Mouse (Mus musculus): ENCODE results near the gene Edem3.
A peak's percentile ranks its signal among the peaks of the same experiment; 100 is the strongest.
"Not testable (repeated sequence)": the region's sequence is repeated elsewhere in the genome, so short reads cannot be mapped to it uniquely, and the experiment has no call there.

The Edem3 gene

GRCm38 (mm10) chr1:151812004-151812712, 57.0 kb downstream of the Edem3 start:
- no peak for DNase-seq

- DNase-seq = no peak
Measured at GRCm38 (mm10) chr1:151816051-151816450, 60.9 kb downstream of the Edem3 start.

- no peak for DNase-seq
Measured at GRCm38 (mm10) chr1:151819190-151819589, 64.0 kb downstream of the Edem3 start.

DNA sequence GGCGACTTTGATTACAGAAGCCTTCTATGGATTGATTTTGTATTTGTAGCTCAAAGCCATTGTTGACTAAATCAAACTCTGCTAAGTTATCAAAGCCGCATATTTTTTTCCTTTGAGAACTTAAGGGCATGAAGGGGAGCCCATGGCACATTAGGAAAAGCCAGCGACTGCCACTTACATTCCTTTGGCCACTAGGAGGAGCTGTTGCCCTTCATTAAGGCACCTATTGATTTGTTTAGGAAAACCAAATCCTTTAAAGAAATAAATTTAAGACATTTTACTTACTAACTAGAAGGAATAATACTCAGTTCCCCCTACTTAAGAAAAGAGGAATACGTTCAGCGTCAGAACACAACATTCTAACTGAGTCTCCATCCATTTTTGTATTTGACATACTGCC, 65.3 kb downstream of the Edem3 start:
- peak; percentile 28 for DNase-seq

GRCm38 (mm10) chr1:151825065-151825464, 69.9 kb downstream of the Edem3 start:
- no peak for DNase-seq

DNA sequence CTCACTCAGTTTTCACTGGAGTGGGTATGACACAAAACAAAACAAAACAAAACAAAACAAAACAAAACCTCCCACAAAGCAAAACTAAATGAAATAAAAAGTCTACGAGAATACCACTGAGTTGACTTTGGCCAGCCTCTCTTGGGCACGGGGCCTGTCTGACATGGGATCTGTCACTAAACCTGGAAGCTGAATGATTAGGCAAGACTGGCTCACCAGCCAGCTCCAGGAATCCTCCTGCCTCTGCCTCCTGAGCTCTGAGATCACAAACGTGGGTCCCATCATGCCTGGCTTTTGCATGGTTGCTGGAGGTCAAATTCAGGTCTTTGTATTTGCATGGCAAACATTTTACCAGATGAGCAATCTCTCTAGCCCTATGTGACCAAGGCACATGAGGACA, 76.6 kb downstream of the Edem3 start:
- no peak for DNase-seq

DNA sequence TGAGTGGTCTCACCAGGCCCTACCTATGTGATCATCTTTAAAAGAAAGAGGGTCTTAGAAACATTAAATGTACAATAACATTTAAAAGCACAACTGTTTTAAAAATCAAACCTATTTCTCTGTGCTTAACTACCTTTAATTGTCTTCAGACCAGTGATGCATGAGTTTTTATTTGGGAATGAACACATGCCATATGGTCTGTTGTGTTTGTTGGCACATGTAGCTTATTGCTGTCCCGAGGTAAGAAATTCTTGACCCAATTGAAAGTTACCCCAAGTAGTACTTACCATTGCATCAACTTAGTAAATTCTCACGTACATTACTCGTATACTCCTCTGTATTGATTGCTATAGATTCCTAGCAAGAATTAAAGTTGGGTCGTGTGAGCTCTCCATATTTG, 80.1 kb downstream of the Edem3 start:
- no peak for DNase-seq

GRCm38 (mm10) chr1:151840345-151840744, 85.2 kb downstream of the Edem3 start:
- DNase-seq = not testable (repeated sequence)

- no peak for DNase-seq
Measured at GRCm38 (mm10) chr1:151845252-151845832, 90.2 kb downstream of the Edem3 start.

DNA sequence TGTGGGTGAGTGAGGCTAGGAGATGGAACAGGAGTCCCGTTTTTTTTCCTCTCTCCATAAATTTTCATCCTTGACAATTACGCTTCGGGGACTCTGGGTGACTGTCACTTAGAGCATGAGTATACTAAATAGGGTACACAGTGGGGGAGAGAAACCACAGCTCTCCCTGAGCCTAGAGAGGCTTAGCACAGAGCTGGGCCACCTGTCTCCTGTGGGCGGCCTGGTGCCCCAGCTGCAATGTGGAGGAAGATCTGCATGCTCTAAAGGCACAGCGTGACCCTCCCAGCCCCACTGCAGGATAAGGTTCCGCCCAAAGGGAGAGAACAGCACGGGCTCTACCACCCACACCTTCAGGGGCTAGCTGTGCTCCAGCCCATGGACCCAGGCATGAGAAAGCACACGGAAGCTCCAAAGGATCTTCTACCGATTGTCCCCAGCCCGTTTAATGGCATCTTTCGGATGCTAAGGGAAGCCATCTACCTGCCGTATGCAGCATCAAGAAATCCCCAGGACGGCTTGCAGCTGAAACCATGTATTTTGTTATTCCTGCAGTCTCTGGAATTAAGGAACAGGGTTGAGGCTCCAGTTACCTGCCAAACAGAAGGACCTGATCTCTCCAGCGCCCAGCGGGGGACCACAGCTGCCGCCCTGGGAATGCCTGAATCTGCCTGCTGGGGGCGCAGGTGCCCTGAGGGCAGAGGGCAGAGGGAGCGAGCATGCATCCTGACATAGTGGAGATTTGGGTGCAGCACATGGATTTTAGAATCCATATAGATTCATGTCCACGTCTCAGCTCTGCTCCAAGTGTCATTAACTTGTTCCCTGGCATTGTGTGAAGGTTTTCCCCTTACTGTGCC, 91.0 kb downstream of the Edem3 start:
- no peak for DNase-seq

GRCm38 (mm10) chr1:151848286-151848685, 93.1 kb downstream of the Edem3 start:
- DNase-seq = no peak

DNA sequence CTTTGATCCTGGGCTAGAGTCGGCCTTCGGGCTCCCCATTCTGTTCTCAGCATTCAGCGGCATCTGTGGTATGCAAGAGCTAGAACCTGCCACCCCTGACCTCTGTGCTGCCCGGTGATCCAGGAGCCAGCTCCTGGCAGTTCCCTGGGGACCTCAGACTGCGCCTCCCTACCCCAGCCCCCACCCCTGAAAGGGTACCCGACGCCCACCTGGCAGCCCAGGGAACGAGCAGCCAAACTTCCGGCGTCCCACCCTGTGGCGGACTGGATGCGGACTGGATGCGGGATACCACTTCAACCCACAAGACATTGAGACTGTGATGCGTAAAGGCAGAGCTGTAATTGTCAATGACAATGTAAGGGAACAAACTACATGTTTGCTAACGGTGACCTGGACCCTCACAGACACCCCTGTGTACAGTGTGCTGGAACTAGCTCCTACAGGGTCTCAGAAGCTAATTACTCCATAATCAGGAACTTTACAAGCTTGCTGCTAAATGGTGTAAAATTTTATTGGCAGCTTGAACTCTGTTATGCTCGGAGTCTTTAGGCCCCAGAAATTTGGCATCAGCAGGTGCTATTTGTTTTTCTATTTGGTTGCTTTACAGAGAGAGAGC, 94.9 kb downstream of the Edem3 start:
- DNase-seq = no peak

DNA sequence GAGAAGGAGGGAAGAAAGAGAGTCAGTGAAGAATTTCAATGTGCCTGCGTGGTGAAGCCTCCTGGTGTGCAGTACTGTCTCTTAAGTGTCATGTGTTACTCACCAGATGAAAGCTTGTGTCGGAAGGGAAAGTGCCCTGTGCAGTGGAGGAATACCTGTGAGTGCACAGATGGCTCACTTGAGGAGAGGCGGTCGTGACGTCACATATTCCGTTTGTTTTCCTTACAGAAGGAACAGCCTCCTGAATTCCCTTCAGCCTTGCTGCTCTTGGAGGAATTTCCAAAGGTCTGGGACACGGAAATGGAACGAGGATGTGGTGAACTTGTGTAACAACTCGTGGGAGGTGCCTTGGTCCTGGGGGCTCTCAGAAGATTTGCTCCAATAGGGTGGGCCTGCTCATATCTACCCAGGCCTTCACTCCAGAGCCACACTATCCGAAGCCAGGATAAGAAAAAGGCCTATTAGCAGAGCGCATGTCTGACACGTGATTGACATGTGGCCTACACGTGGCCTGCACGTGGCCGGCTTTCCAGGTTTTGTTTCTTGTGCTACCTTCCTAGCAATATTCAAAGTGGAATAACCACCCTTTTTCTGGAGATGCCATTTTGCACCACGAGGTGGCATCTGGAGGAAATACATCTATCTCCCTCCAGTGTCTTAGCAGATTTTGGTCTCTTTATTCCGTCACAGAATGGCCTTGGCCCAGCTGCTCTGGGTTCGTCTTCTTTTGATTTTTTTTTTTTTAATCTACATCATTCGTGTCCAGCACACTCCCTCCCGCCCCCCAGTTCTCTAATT, 96.1 kb downstream of the Edem3 start:
- no peak for DNase-seq

DNA sequence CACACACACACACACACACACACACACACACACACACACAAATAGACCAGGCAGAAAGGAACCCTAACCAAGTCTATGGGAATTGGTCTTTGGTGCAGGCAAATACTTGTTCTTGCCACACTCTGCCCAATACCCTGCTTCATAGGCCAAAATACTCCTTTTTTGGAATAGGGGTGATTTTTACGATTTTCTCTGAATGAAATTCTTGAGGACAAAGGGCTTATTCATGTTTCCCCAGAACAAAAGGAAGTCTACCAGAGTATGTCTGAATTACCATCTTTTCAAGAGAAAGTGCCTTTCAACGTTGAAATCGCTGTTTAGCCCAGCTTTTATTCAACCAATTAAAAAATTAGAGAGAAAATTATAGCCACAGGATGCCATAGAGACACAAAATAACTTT, 96.8 kb downstream of the Edem3 start:
- no peak for DNase-seq

DNA sequence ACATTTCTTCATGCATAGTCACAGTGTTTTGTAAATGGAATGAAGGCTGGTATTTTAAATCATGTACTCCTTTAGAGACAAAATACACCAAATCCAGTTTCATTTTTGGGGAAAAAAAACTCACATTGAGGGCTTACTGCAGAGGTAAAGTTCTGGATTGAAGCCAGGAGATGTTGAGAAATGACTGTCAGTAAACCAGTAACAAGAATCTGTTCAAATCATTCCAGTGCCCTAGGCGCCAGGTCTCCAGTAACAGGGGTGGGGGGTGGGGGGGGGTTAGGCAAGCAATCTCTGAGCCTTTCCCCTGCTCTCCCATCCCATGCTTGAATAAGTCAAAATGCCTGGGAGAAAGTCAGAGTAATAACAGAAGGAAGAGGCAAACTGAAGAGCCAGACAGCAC, 100.4 kb downstream of the Edem3 start:
- DNase-seq = no peak

DNA sequence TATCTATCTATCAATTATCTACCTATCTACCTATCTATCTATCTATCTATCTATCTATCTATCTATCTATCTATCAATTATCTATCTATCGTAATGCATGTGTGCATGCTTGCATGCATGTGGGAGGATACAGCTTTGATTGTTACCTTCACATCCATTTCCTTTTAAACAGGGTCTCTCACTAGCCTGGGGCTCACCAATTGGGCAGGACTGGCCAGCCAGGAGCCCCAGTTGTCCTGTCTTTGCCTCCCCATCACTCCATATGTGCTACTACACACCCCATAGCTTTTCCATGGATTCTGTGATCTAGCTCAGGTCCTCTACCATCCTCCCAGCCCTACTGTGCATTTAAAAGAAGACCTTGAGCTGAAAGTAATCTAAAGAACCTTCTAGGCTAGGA, 103.3 kb downstream of the Edem3 start:
- DNase-seq = no peak

DNA sequence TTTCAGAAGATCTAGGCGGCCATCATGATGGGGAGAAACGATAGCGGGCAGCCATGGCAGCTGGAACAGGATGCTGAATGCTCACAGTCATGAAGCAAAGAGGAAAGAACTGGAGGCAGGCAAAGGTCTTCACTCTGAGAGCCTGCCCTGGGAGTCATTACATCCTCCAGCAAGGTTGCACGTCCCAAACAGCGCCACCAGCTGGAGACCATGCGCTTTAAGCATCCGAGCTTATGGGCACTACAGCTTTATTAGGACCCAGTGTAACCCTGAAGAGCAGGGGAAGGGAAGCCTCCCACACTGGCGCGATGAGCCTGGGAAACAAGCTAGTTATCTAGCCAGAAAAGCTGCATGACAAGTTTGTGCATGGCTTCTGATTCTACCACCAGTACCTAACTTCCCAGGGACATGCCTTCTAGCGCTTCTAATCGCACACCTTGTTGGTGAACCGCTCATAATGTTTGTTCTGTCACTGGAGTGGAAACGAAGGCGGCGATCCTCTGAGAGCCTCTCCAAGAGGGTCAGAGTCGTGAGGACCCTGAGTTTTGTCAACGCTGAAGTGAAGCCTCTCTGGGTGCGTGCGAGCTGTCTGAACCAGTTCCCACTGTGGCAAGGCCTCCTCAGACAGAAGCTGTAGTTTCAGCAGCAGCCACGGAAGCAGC, 106.3 kb downstream of the Edem3 start:
- DNase-seq = no peak

DNA sequence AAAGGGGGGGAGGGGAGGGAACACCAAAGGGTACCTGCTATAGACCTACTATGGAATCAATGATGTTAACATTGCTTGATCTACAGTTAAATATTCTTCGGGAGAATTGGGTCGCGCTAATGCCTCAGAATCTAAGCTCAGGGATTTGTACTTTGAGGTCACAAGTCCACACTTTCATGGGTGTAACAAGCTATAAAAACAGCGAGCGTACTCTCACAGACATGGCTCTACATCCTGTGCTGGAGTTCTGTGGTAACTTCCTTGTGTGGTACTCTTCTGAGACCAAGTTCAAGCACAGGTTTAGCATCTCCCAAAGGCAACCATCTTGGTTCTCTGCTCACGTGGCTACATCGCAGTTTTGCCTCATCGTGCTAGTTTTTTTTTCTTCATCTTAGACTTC, 106.9 kb downstream of the Edem3 start:
- no peak for DNase-seq

GRCm38 (mm10) chr1:151863135-151863796, 108.1 kb downstream of the Edem3 start:
- no peak for DNase-seq

GRCm38 (mm10) chr1:151863797-151864147, 108.6 kb downstream of the Edem3 start:
- DNase-seq = no peak

- no peak for DNase-seq
Measured at GRCm38 (mm10) chr1:151864326-151864725, 109.2 kb downstream of the Edem3 start.

Data from kidney, adult 11 months (tissue).